Comparison of ENCODE assay signal across 14 mouse cellular contexts in genomic region chr4:139335507-139335906, GRCm38 (mm10). TPM values are rescaled to one million over a fixed set of nuclear protein-coding genes. Genes with fewer than 3 reads are reported as not detected.
DNase-seq lines count a peak whose midpoint lies in the region; ATAC-seq and TF ChIP-seq lines count a peak whose summit lies in the region.
"Had no signal": no experiment of that assay in that cellular context is flagged by ENCODE, and none has a peak within 500 bp of the region (broad histone marks: within the 10 kb centered on the region; RNA-seq: fewer than 3 reads in every experiment).

No protein-coding gene starts in this region.

- 71% methylated on average over 7 of the region's 7 CpGs for WGBS in kidney, postnatal 0 days
- 44% methylated on average over 7 of the region's 7 CpGs for WGBS in intestine, postnatal 0 days
- WGBS in forebrain, postnatal 0 days, result 61% methylated on average over 7 of the region's 7 CpGs

- H3K4me2 ChIP-seq in kidney, postnatal 0 days (ENCODE audit: low read length), result no peak overlapping the region
- H3K4me2 ChIP-seq in intestine, postnatal 0 days (replicated peaks; ENCODE audit: low read depth), result no peak overlapping the region
- H3K4me2 ChIP-seq in forebrain, postnatal 0 days (ENCODE audit: low read depth), result no peak overlapping the region

- no peaks in the 10 kb centered on the region for H3K27me3 ChIP-seq in kidney, postnatal 0 days (ENCODE audit: insufficient read depth, low read length)
- H3K27me3 ChIP-seq in intestine, postnatal 0 days (replicated peaks; ENCODE audit: control insufficient read depth, insufficient read depth, low read length), result no peaks in the 10 kb centered on the region
- no peaks in the 10 kb centered on the region for H3K27me3 ChIP-seq in forebrain, postnatal 0 days (ENCODE audit: insufficient read depth, low read length)
- H3K27me3 ChIP-seq: Patski had no signal

- H3K9me3 ChIP-seq in kidney, postnatal 0 days (replicated peaks; ENCODE audit: low read length), result no peaks in the 10 kb centered on the region
- no peaks in the 10 kb centered on the region for H3K9me3 ChIP-seq in intestine, postnatal 0 days (ENCODE audit: control insufficient read depth)
- H3K9me3 ChIP-seq in forebrain, postnatal 0 days (ENCODE audit: low read length), result no peaks in the 10 kb centered on the region
- H3K9me3 ChIP-seq: hindbrain, embryonic 10.5 days had no signal

- no peaks in the 10 kb centered on the region for H3K4me1 ChIP-seq in kidney, postnatal 0 days (replicated peaks; ENCODE audit: insufficient read depth, low read length)
- 0 out of 2 replicates have a peak, but pooled peaks cover 2% of the 10 kb centered on the region for H3K4me1 ChIP-seq in intestine, postnatal 0 days (replicated peaks; ENCODE audit: control insufficient read depth, insufficient read depth, low read length)
- no peaks in the 10 kb centered on the region for H3K4me1 ChIP-seq in forebrain, postnatal 0 days (ENCODE audit: insufficient read depth)

- DNase-seq in kidney, postnatal 0 days (ENCODE audit: low spot score), result no peak
- DNase-seq in kidney, postnatal 10 days, result no peak
- peak; percentile 85 for DNase-seq in c-Kit-positive CD71-positive TER-119-negative erythroid progenitor cells, embryonic 14.5 days (ENCODE audit: low read depth)
- no peak for DNase-seq in ovary, postnatal 10 days (ENCODE audit: low spot score)
- DNase-seq in forebrain, postnatal 0 days, result no peak
- DNase-seq: heart, adult 11 months; kidney, adult 18-20 months; midbrain, embryonic 14.5 days; thymus, postnatal 4 days had no signal

- no peak for ATAC-seq in kidney, postnatal 0 days (replicated peaks; ENCODE audit: low FRiP score, low read depth)
- 0 out of 2 replicates have a peak, but pooled peaks have one; percentile 13 for ATAC-seq in intestine, postnatal 0 days
- peak; percentile 89 for ATAC-seq in megakaryocyte-erythroid progenitor cell, adult 5-6 weeks (replicated peaks; ENCODE audit: low FRiP score, low TSS enrichment, poor library complexity, severe bottlenecking)
- ATAC-seq in forebrain, postnatal 0 days, result no peak
- ATAC-seq: CD4-positive, CD25-positive, alpha-beta regulatory T cell, adult 4 months; Patski had no signal

- no peak overlapping the region for H3K9ac ChIP-seq in kidney, postnatal 0 days (ENCODE audit: low read depth, low read length)
- no peak overlapping the region for H3K9ac ChIP-seq in intestine, postnatal 0 days (ENCODE audit: low read depth, low read length)
- no peak overlapping the region for H3K9ac ChIP-seq in forebrain, postnatal 0 days

- H3K36me3 ChIP-seq in kidney, postnatal 0 days (ENCODE audit: insufficient read depth, low read length), result no peaks in the 10 kb centered on the region
- no peaks in the 10 kb centered on the region for H3K36me3 ChIP-seq in intestine, postnatal 0 days (ENCODE audit: control insufficient read depth, insufficient read depth)
- H3K36me3 ChIP-seq in forebrain, postnatal 0 days (ENCODE audit: insufficient read depth), result no peaks in the 10 kb centered on the region
- H3K36me3 ChIP-seq: hindbrain, embryonic 10.5 days had no signal

- H3K4me3 ChIP-seq in kidney, postnatal 0 days (replicated peaks; ENCODE audit: low read depth, low read length), result no peak overlapping the region
- no peak overlapping the region for H3K4me3 ChIP-seq in intestine, postnatal 0 days (ENCODE audit: low read depth, low read length)
- H3K4me3 ChIP-seq in forebrain, postnatal 0 days (ENCODE audit: low read depth, low read length), result no peak overlapping the region
- H3K4me3 ChIP-seq: hindbrain, embryonic 10.5 days had no signal

- no peak for TF ChIP-seq CTCF in kidney, postnatal 0 days (IDR thresholded peaks at IDR 0.05; ENCODE audit: low read depth)
- TF ChIP-seq CTCF in intestine, postnatal 0 days (IDR thresholded peaks at IDR 0.05; ENCODE audit: low read depth), result no peak
- TF ChIP-seq CTCF in forebrain, postnatal 0 days (IDR thresholded peaks at IDR 0.05; ENCODE audit: low read depth), result no peak

- H3K27ac ChIP-seq in kidney, postnatal 0 days, result peak overlapping the region; percentile 31; the same call in 1 of the 2 replicates
- H3K27ac ChIP-seq in intestine, postnatal 0 days (ENCODE audit: low read depth, low read length), result no peak overlapping the region
- no peak overlapping the region for H3K27ac ChIP-seq in forebrain, postnatal 0 days (ENCODE audit: low read depth, low read length)
- H3K27ac ChIP-seq: hindbrain, embryonic 10.5 days had no signal

RNA-seq across cellular contexts. Expression of gene Mrto4, which starts 16.9 kb away (rescaled TPM):
- 68.6 and 71.7 TPM in 2 replicates for polyA plus RNA-seq in kidney, postnatal 0 days (2015; fragmentation: Nextera tagmentation; extraction: Ambion mirVana)
- polyA plus RNA-seq in intestine, postnatal 0 days (2015; fragmentation: Nextera tagmentation; extraction: Ambion mirVana), result 36.6 and 39.0 TPM in 2 replicates
- total RNA-seq in megakaryocyte-erythroid progenitor cell, adult 5-6 weeks (2014; fragmentation: Nextera tagmentation), result 200 and 273 TPM in 2 replicates
- 118 and 136 TPM in 2 replicates for total RNA-seq in megakaryocyte-erythroid progenitor cell, adult 5-6 weeks (2017)
- total RNA-seq in forebrain, postnatal 0 days (2014; rRNA removed), result 53.7 and 69.6 TPM in 2 replicates
- 75.5 and 80.7 TPM in 2 replicates for polyA plus RNA-seq in forebrain, postnatal 0 days (2015; fragmentation: Nextera tagmentation; extraction: Ambion mirVana)

RNA-seq across cellular contexts. Expression of gene Emc1, which starts 16.9 kb away (rescaled TPM):
- polyA plus RNA-seq in kidney, postnatal 0 days (2015; fragmentation: Nextera tagmentation; extraction: Ambion mirVana), result 19.0 and 22.6 TPM in 2 replicates
- polyA plus RNA-seq in intestine, postnatal 0 days (2015; fragmentation: Nextera tagmentation; extraction: Ambion mirVana), result 7.9 and 8.8 TPM in 2 replicates
- total RNA-seq in megakaryocyte-erythroid progenitor cell, adult 5-6 weeks (2014; fragmentation: Nextera tagmentation), result 30.4 and 34.5 TPM in 2 replicates
- 23.9 and 55.9 TPM in 2 replicates for total RNA-seq in megakaryocyte-erythroid progenitor cell, adult 5-6 weeks (2017)
- 46.2 and 65.8 TPM in 2 replicates for total RNA-seq in forebrain, postnatal 0 days (2014; rRNA removed)
- polyA plus RNA-seq in forebrain, postnatal 0 days (2015; fragmentation: Nextera tagmentation; extraction: Ambion mirVana), result 33.2 and 41.4 TPM in 2 replicates

RNA-seq across cellular contexts. Expression of gene Ubr4, which starts 16.9 kb away (rescaled TPM):
- polyA plus RNA-seq in kidney, postnatal 0 days (2015; fragmentation: Nextera tagmentation; extraction: Ambion mirVana), result 46.2 and 47.4 TPM in 2 replicates
- 27.5 and 30.0 TPM in 2 replicates for polyA plus RNA-seq in intestine, postnatal 0 days (2015; fragmentation: Nextera tagmentation; extraction: Ambion mirVana)
- total RNA-seq in megakaryocyte-erythroid progenitor cell, adult 5-6 weeks (2014; fragmentation: Nextera tagmentation), result 164 and 201 TPM in 2 replicates
- 78.1 and 79.4 TPM in 2 replicates for total RNA-seq in megakaryocyte-erythroid progenitor cell, adult 5-6 weeks (2017)
- 89.6 and 106 TPM in 2 replicates for total RNA-seq in forebrain, postnatal 0 days (2014; rRNA removed)
- polyA plus RNA-seq in forebrain, postnatal 0 days (2015; fragmentation: Nextera tagmentation; extraction: Ambion mirVana), result 39.3 and 59.1 TPM in 2 replicates

RNA-seq across cellular contexts. Expression of gene Akr7a5, which starts 25.0 kb away (rescaled TPM):
- polyA plus RNA-seq in kidney, postnatal 0 days (2015; fragmentation: Nextera tagmentation; extraction: Ambion mirVana), result 220 and 232 TPM in 2 replicates
- polyA plus RNA-seq in intestine, postnatal 0 days (2015; fragmentation: Nextera tagmentation; extraction: Ambion mirVana), result 226 and 259 TPM in 2 replicates
- 32.1 and 33.8 TPM in 2 replicates for total RNA-seq in megakaryocyte-erythroid progenitor cell, adult 5-6 weeks (2014; fragmentation: Nextera tagmentation)
- total RNA-seq in megakaryocyte-erythroid progenitor cell, adult 5-6 weeks (2017), result 8.8 and 14.8 TPM in 2 replicates
- total RNA-seq in forebrain, postnatal 0 days (2014; rRNA removed), result 41.1 and 49.7 TPM in 2 replicates
- polyA plus RNA-seq in forebrain, postnatal 0 days (2015; fragmentation: Nextera tagmentation; extraction: Ambion mirVana), result 58.1 and 60.6 TPM in 2 replicates

RNA-seq across cellular contexts. Expression of gene Pqlc2, which starts 25.0 kb away (rescaled TPM):
- 21.3 and 24.0 TPM in 2 replicates for polyA plus RNA-seq in kidney, postnatal 0 days (2015; fragmentation: Nextera tagmentation; extraction: Ambion mirVana)
- polyA plus RNA-seq in intestine, postnatal 0 days (2015; fragmentation: Nextera tagmentation; extraction: Ambion mirVana), result 92.6 and 95.9 TPM in 2 replicates
- total RNA-seq in megakaryocyte-erythroid progenitor cell, adult 5-6 weeks (2014; fragmentation: Nextera tagmentation), result 2.3 and 3.1 TPM in 2 replicates
- total RNA-seq in megakaryocyte-erythroid progenitor cell, adult 5-6 weeks (2017), result 4.0 and 6.6 TPM in 2 replicates
- total RNA-seq in forebrain, postnatal 0 days (2014; rRNA removed), result 14.2 and 15.3 TPM in 2 replicates
- polyA plus RNA-seq in forebrain, postnatal 0 days (2015; fragmentation: Nextera tagmentation; extraction: Ambion mirVana), result 10.0 and 12.1 TPM in 2 replicates

Comparison
In these comparisons a context has a peak if more than half of its experiments do, and no peak if none do; other contexts are left out.
1. ATAC-seq: peak in intestine, postnatal 0 days (single experiment) and megakaryocyte-erythroid progenitor cell, adult 5-6 weeks (single experiment); none in kidney, postnatal 0 days (single experiment) and forebrain, postnatal 0 days (single experiment).